Mouse (Mus musculus): ENCODE measurements at regions not wholly inside any gene's neighbourhood (a gene's known extent, or its start where the extent isn't known, plus 50 kb on each side); places are given as distances from the start of the nearest gene placed in this dataset.

- TF ChIP-seq CTCF (IDR thresholded peaks at IDR 0.05; ENCODE audit: low read depth, low read length) = no peak
- TF ChIP-seq TAL1 (conservative IDR thresholded peaks at IDR 0.05; ENCODE audit: low read depth, low read length) = no peak
These were observed 70.7 kb upstream of the Samd3 start for GRCm38 (mm10) chr10:26158786-26159185.
